Mouse (Mus musculus): Measurements from ENCODE around the gene Adamts8.
A peak's percentile ranks its signal among the peaks of the same experiment; 100 is the strongest.

Gene Adamts8

DNA sequence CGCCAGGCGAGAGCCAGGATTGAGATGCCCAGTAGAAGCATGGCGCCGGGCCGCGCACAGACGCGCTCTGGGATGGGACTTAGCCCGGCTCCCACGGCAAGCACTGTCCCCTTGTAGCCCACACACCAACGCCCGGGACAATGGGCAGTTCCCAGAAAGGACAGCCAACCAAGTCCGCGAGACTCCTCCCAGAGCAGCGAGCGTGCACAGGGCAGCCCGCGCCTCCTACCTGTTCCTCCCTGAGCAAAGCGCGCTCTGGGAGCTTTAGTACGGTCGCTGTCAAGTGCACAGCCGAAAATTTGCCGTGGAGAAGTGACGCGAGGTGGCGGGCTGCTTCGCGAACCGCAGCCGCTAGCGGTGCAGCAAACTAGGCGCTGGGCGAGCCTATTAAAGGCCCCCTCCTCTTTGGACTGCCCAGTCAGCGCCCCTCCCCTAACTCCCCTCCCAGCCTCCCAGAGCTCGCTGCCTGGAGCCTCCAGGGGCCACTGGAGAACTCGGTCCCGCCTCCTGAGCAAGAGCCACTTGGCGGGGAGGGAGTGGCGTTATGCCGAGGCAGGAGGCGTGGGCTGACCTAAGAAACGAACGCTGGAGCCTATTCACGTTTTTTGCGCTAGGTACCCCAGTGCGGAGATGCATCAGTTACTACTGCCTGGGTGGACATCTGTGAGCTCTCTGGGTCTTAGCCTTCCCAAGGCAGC is 20.0 kb upstream of the Adamts8 start, which contains the start of gene Adamts15:
Gene Adamts15, minus strand, starts transcription at position 256 of the 698 bp plus-strand sequence.
- no peak for DNase-seq (ENCODE audit: low read depth)

DNA sequence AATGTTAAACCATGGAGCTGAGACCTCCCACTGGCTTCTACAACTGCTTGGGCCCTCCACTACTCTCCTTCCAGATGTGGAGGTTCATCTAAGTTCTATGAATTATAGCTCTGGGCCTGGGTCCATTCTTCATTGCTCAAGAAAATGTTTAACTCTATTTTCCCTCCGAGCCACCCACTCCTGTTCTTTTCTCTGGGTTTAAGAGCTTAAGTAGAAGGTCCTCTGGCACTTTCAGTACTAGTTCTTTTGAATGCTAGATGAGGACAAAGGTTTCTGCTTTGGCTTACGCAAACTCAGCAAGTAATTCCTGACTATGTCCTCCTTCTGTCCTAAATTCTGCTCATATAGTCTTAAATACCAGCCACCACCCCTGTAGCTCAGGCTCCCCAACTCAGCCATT is 13.6 kb upstream of the Adamts8 start:
- no peak for DNase-seq (ENCODE audit: low read depth)

DNA sequence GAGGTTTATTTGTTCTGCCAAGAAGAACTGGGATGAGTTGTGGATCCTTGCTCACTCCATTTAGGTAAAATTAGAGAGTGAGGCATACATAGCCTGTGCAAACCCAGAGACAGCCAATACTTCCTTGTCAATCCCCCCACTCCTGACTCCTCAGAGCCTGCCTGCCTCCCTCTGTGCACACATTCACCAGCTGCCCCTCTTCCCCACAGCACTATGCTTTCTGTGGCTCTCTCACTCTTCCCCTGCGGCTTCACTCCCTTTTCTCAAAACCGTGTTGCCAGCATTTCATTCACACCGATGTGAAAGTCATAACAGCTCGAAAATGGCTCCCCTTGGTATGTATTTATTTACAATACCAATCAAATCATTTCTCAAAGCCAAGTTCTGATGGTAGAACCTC is 10.0 kb upstream of the Adamts8 start:
- DNase-seq (ENCODE audit: low read depth): no peak

GRCm38 (mm10) chr9:30934827-30935226 is 7.5 kb upstream of the Adamts8 start:
- no peak for DNase-seq (ENCODE audit: low read depth)

DNA sequence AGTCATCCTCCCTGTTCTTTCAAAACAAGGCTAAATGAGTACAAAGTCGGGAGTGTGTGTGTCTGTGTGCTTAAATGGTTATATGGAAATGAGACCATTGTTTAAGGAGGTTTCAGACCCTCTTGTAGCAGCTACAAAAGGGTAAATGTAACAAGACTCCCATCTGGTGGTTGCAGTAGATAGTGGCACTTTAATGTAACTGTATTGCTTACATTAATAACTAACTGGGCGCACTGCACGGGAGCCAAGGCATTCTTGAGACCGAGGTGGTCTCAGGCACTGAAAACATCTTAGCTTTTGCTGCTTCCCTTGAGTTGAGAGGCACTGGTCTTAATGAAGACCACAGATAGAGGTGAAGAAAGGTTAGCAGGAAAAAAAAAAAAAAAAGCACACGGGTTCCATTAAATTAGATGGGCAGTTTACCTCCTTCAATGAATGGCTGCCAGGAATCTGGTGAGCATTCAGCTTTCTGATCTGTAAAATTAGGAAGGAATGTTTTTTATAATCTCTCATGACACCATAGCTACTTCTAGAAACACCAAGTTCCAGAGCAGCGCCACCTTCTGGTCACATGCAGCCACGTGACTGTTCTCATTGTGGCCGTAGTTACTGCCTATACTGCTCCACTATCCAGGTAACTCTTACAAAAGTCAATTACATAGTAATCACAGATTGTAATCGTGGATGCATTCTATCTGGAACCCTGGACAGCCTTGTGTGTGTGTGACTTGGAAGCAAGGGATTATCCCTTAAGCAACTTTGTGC is 5.5 kb upstream of the Adamts8 start:
- peak; percentile 70 for DNase-seq (ENCODE audit: low read depth)

DNA sequence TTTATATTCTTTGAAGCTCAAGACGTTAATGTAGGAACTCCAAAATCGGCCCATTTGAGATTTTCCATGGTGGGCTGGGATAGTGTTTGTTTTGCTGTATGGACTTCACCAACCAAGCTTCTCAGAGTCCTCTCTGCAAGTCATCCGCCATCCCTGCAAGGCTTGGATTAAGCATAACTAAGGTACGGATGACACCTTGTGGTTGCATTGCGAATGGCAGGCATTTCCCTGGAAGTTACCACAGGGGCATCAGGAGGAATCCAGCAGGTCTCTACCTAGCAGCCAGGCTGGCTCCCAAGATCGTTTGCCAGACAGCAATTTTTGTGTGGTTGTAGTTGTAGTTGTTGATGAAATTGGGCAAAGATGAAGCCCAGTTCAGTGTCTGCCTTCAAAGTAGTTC is 2.0 kb upstream of the Adamts8 start:
- peak; percentile 87 for DNase-seq (ENCODE audit: low read depth)

DNA sequence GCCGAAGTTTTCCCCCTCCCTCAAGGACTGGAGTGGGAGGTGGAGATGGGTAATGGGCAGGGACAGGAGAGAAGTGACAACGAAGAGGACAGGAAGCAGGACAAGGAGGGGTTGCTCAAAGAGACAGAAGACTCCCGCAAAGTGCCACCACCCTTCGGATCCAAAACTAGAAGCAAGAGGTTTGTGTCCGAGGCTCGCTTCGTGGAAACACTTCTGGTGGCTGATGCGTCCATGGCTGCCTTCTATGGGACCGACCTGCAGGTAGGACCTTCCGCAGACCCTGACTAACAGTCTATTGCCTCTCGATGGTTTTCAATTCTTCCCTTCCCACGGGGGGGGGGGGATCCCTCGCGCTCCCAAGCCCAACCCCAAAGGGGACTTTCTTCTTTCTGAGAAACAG is 979 bp downstream of the Adamts8 start:
- DNase-seq (ENCODE audit: low read depth): no peak

- no peak for DNase-seq (ENCODE audit: low read depth)
Measured at GRCm38 (mm10) chr9:30944234-30944633, 1.9 kb downstream of the Adamts8 start.

DNA sequence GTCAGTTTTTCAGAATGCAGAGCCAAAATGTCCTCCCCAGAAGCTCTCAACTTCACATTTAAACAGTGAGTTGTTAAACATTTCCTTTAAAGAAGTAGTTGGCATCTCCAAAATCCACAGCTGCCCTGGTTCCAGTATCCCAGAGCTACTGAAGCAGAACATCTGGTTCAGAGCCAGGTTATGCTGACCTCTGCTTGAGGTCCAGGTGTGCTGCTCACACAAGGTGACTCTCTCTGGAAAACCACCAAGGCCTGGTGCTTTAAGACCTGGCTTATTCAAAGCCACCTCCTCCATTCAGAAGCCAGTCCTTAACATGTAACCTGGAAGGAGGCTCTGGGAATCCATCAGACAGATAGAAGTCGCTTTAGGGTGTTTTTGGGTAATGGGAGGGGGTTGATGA is 2.9 kb downstream of the Adamts8 start:
- no peak for DNase-seq (ENCODE audit: low read depth)

DNA sequence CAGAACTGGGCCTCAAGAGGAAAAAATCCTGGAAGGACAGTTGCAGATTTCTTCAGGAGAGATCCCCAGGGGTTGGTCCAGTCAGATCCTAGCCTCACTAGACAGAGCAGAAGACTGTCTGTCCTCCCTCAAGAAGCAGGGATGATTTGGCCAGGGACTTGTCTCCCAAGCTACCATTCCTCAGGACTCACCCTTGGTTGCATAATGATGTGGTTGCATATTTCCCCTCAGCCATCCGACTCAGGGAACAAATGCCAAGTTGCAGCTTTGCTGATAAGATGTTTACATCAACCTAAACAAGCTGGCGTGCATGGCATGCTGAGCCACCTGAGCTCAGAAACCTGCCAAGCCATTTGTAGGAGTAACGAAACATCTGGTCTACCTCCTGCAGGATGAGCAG is 7.1 kb downstream of the Adamts8 start:
- no peak for DNase-seq (ENCODE audit: low read depth)

- no peak for DNase-seq (ENCODE audit: low read depth)
Measured at GRCm38 (mm10) chr9:30949971-30950370, 7.6 kb downstream of the Adamts8 start.

DNA sequence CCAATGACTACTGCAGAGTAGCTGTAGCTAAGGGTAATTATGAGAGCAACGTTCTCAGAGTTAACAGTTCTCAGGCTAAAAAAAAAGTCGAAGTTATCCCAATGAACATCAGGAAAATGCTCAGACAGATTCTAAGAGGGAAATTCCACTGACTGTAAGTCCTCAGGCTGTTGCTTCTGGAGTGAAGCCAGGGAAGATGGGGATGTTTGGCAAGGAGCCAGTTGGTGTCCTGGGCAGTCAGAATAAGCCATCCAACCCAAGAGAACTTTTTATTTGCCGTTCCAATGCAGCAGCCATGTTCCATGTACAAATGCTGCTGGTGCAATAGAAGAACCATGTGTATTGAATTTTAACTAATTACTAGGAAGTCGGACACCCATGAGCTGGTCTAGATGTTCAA is 8.2 kb downstream of the Adamts8 start:
- peak; percentile 24 for DNase-seq (ENCODE audit: low read depth)

GRCm38 (mm10) chr9:30951461-30951860 is 9.1 kb downstream of the Adamts8 start:
- no peak for DNase-seq (ENCODE audit: low read depth)

DNA sequence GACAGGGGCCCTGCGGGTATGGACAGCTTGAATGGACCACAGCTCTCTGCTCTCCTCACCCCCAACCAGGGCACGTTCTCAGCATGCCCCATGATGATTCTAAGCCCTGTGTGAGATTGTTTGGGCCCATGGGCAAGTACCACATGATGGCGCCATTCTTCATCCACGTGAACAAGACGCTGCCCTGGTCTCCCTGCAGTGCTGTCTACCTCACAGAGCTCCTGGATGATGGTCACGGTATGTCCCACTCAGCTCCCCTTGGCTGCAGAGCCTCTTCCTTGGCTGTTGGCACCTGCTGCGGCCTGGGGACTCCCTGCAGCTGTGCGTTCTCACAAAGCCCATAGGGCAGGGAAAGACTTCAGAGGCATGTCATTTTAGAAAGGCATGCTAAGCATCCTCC is 10.9 kb downstream of the Adamts8 start:
- peak; percentile 17 for DNase-seq (ENCODE audit: low read depth)

DNA sequence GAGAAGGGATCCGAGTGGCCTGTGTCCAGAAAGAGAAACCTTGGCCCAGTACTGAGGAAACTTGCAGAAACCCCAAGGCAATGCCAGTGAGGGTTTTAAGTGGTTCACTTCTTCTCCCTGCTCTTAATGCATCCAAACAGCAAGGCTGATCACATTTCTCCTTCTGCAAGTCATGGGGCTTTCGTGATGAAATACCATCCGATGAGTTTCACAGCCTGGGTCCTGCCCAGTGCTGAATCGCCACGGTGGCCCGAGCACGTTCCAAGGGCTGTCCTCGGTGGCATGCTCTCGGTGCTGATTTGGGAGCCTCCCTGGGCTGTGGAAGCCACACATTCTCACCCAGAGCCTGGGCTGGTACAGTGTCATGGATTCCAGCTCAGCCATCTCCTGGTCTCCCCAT is 12.9 kb downstream of the Adamts8 start:
- DNase-seq (ENCODE audit: low read depth): no peak

DNA sequence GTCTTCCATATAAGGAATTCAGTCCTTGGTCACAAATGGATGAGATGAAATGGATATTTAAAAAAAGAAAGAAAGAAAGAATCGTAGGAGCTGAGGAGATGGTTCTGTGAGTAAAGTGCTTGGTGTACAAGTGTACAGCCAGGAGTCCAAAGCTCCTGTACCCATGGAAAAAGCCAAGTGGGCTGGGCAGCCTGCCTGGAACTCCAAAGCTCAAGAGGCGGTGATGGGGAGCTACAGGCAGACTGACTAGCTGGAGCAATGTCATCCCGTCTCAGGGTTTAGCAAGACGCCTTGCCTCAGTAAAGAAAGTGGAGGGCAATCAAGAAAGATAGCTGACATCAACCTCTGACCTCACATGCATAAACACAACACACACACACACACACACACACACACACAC is 21.4 kb downstream of the Adamts8 start:
- no peak for DNase-seq (ENCODE audit: low read depth)

DNA sequence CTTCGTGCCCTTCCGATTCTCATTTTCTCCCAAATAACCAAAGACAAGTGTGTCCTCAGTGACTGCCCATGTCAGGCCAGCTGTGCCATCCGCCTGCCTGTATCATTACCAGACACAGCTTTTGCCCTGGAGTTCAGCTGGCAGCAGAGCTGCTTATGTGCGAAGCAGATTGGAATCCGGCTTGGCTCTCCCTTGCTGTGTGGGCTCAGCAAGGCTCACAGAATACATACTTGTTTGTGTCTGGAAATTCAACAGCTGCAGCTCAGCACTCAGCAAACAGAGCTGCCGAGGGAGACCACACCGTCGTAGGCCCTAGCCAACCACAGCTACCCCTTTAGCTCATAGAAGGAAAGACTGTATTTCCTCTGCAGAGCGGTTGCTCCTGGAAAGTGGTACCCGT is 22.3 kb downstream of the Adamts8 start:
- DNase-seq (ENCODE audit: low read depth): no peak

DNA sequence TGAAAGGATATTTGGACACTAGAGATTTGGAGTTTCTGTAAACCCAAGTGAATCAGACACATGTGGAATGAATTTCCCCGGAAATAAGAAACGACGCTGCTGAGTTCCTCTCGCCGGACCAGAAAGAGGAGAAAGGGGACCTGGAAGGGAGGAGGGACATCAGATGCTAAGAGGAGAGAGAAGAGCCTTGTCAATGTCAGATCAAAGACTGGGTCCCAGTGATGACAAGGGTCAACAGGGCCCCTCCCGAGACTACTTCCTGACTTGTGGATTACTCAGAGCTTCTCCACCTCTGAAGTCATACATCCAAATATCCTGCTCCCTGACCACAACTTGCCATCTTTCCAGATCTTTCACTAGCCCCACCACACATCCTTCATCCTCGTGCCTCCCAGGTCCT is 24.5 kb downstream of the Adamts8 start:
- no peak for DNase-seq (ENCODE audit: low read depth)

- no peak for DNase-seq (ENCODE audit: low read depth)
Measured at GRCm38 (mm10) chr9:30968130-30968529, 25.8 kb downstream of the Adamts8 start.

- DNase-seq (ENCODE audit: low read depth): no peak
Measured at GRCm38 (mm10) chr9:30970001-30970400, 27.6 kb downstream of the Adamts8 start.

DNA sequence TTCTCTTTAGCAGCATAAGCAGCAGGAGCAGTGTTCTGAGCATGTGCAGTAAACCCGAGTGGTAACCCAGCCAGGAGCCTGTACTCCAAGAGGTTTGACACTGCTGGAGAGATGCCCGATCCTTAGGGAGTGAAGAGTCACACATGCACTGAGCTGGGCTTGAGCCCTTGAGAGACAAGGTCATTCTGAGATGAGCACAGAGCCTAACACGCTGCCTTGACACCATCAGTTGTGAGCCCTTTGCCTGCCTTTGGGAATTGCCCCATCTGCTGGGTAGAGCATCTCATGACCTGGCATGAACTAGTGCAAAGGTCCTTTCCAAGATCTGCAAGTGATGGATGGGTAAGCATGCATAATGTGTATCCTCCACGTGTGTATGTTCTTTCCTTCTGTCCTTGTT is 29.6 kb downstream of the Adamts8 start:
- DNase-seq (ENCODE audit: low read depth): no peak

DNA sequence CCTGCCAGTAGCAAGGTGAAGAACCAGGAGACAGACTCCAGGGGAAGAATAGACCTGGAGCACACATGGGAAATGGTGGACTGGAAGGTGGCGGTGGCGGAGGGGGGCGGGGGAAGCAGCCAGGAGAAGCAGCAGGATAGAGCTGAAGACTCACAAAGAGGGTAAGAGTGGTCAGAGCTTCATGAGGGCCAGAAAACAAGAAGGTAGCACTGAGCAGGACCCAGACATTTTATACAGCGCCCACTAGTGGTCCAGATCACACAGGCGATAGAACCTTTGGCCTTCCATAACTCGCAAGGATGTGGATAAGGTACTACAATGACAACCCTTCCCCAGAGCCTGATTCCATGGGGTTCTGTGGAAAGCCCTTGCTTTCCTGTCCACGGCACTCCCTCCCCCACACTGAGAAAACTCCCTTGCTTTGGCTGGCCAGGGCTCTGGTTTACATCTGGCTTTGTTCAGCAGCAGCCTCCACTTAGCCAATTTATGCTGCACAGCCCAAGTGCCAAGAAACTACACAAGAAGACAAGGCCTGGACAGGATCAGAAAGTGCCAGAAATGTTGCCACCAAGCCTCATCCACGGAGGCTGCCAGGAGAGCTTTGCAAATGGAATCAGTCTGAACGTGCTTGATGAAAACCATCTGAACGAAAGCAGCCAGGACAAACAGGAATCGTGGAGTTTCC is 34.1 kb downstream of the Adamts8 start:
- peak; percentile 19 for DNase-seq (ENCODE audit: low read depth)

GRCm38 (mm10) chr9:30980467-30980866 is 38.1 kb downstream of the Adamts8 start:
- DNase-seq (ENCODE audit: low read depth): no peak

Measured in NIH3T3 (cell line).